Mouse (Mus musculus) megakaryocyte-erythroid progenitor cell, adult 5-6 weeks (primary cell): ENCODE results near the gene S100a3. TPM values are rescaled to one million over a fixed set of nuclear protein-coding genes. Genes with fewer than 3 reads are reported as not detected.
A peak's percentile ranks its signal among the peaks of the same experiment; 100 is the strongest.

Experiments
- ATAC-seq: replicated peaks from 2 replicates; pipeline ENCODE4 v1.8.0; 2016; ENCODE audit warnings: mild to moderate bottlenecking, inconsistent platforms; ENCODE audit not compliant: severe bottlenecking, poor library complexity, low FRiP score, low TSS enrichment
- total RNA-seq, 2 experiments: library from RNA; stranded (forward) in 1 of 2; stranded (reverse) in 1 of 2; fragments of 200-1000, 215-1000 nt in 1 of 2; fragments of >200 nt in 1 of 2; fragmentation: Nextera tagmentation in 1 of 2; gene quantifications; 2 replicates each; pipeline ENCODE4 v1.2.3; 2014 to 2017

The S100a3 gene
- not detected in 2 replicates for total RNA-seq (2014; fragmentation: Nextera tagmentation)
- total RNA-seq (2017) = not detected in 2 replicates

- no peak for ATAC-seq
Observed at GRCm38 (mm10) chr3:90560008-90560628, at the start of gene S100a3. Gene S100a3 (plus strand): TSS chr3:90560578.

DNA sequence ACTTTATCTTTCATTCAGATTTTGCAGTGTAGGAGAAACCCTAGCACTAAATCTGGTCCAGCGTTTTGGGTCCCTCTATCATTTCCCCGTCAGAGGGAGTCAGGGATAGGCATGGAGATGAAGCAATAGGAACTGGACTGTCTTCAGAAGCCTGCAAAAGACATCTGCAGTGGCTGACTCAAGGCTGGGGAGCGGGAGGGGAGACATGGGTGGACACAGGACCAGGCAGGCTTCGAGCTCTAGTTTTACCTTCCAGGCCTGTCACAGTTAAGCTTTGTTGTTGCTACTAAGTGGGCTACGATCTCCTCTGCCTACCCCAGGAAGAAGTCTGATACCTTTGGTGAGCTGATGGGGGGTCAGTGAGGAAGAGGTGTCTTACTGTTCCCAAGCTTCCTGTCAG, 48.1 kb upstream of the S100a3 start:
- ATAC-seq = no peak

DNA sequence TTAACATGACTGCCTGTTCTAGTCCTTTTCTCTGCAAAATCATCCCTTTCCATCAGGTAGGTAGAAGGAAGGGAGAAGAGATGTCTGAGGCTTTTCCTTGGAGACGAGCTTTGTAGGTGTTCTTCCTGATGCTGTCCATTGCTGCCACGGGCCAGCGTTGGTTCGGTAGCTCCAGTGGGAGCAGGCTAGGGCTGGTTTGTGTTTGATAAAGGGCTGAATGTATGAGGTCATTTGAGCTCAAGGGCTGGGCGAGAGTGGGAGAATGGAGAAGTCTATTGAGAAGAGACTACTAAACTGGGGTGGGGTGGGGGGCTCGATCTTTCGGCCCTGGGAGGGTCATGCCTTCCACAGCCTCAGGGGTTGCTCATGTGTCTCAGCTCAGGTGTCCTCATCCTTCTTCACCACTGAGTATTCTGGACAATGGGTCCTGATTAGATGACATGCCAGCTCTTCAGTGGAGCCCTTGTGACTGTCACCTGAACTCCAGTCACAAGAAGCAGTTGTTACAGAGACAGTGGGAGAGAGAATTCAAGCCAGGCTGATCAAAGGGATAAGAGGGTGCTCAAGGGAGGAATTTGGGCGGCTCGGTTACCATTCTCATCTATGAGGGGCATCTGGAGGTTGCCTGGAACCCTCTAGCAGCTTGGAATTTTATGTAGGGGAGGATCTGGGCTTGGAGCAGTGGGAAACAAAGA, 47.3 kb upstream of the S100a3 start:
- ATAC-seq = no peak

- peak; percentile 61 for ATAC-seq
Observed at GRCm38 (mm10) chr3:90513796-90514590, 46.4 kb upstream of the S100a3 start, which contains the start of the genes S100a1 and S100a13. Gene S100a1 (minus strand): TSS chr3:90514392. Gene S100a13 (plus strand): TSS chr3:90514435.

DNA sequence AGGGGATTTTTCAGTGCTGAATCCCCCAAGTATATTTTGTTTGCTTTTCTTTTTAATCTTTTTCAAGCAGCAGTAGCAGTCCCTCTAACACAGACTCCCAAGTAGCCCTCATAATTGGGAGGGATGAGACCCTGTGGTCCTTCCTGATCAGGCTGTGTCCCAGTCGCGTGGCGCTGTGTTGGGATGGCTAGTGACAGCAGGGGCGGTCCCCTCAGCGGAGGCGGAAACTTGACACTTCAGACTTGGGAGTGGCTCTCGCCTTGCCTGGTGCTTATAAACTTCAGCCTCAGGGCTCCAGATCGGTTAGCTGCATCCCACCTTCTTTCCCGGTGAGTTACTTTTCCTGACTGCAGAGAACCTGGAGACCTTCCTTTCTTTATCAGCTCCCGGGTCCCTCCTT, 45.7 kb upstream of the S100a3 start:
- peak; percentile 83 for ATAC-seq

DNA sequence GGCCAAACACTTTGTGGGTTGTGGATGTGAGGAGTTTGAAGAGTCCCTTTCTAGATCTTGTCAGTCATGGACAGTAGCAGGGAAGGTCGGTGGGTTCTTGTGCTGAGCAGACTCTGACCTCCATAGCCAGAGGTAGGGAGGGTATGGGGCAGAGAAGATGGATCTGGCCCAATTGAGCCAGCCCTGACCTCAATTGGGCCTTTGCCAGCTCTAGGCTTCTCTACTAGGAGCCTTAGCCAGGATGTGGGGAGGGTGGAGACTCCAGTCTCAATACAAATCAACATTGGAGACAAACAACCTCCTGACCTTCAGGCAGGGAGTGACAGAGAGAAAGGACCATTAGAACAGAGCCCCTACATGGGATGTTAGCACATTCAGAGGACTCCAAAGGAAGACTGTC, 45.1 kb upstream of the S100a3 start:
- ATAC-seq = no peak

GRCm38 (mm10) chr3:90515789-90516188, 44.6 kb upstream of the S100a3 start:
- no peak for ATAC-seq

GRCm38 (mm10) chr3:90517711-90518110, 42.7 kb upstream of the S100a3 start:
- ATAC-seq = no peak

DNA sequence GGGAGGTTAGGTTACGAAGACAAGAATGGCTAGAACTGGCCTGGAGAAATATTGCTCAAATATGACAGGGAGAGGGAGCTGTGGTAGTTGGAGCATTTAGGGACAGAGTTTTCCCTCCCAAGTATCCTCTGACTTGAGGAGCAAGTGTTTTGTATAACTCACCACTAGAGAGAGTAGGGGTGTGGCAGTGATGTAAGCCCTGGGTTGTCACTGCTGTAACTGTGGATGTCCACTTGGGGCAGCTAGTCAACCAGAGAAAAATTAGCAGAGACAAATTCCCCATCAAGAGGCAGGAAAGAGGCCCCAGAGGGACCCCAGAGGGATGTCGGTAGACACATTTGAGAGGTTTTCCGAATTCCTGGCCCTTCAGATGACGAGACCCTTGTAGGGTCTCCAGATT, 35.0 kb upstream of the S100a3 start:
- ATAC-seq = peak; percentile 90

- no peak for ATAC-seq
Observed at GRCm38 (mm10) chr3:90526076-90526475, 34.3 kb upstream of the S100a3 start.

DNA sequence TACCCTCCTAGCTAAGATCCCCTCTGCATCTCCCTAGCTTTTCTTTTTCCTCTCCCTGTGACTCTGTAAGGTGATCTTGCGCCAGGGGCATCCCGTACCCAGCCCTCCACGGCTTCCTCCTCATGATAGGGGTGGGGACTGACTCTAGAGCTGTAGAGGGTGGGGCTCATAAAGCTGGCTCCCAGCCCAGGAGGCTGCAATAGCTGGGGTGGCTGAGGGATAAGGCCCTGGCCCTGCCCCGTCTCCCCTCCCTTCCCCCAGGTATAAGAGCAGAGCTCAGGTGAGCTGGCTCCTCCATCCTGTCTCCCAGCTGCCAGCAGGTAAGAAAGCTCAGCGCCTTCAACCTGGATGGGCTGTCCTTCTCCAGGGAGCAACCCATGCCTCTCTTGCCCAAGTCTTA, 33.8 kb upstream of the S100a3 start, which contains the start of gene S100a14:
TSS of gene S100a14 (plus strand) at position 277 of the 400 bp plus-strand sequence.
- ATAC-seq = peak; percentile 95

DNA sequence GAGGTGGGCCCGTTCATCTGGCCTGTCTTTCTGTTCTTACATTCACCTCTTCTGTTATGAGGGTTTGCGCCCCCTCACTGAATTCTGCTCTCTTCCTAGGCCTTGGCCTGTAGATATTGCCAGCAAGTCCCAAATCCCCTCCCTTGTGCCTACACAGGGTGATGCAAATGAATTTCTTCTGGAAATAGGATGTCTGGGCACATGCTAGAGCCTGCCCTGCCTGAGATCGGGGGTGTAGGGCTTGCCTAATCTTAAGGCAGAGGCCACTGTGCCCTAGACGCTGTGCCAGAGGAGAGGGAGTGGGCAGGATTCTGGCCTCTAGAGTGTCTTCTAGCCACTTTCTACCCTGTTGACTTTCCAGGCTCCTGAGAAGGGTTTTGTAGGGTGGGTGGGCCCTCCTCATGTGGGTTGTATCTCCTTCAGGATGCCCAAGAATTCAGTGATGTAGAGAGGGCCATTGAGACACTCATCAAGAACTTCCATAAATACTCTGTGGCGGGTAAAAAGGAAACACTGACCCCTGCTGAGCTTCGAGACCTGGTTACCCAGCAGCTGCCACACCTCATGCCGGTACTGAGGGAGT, 33.0 kb upstream of the S100a3 start:
- no peak for ATAC-seq

DNA sequence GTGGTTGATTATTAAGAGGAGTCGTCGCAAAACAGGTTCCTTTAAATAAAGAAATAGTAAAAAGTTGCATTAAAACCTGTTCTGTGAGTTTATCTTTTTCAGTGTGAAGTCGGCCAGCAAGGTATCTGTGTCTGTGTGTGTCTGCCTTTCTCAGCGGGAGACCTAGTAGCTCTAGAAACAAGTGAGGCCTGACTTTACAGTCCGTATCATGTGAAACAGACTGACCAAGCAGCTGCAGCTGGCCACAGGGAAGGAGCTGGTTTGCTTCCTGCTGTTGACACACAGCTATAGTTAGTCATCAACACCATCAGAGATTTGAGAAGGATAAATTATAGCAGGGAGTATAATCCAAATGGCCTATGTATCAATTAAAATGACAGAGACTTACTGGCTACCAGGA, 28.7 kb upstream of the S100a3 start:
- no peak for ATAC-seq

GRCm38 (mm10) chr3:90535446-90535845, 24.9 kb upstream of the S100a3 start:
- ATAC-seq = no peak

GRCm38 (mm10) chr3:90537141-90537904, 23.1 kb upstream of the S100a3 start, which contains the start of gene S100a16:
Gene S100a16 (plus strand): TSS chr3:90537254.
- ATAC-seq = no peak; the same call in 1 of the 2 replicates

- ATAC-seq = no peak
Observed at GRCm38 (mm10) chr3:90537905-90538296, 22.5 kb upstream of the S100a3 start.

GRCm38 (mm10) chr3:90540904-90541303, 19.5 kb upstream of the S100a3 start:
- no peak for ATAC-seq

GRCm38 (mm10) chr3:90549676-90550420, 10.5 kb upstream of the S100a3 start:
- no peak for ATAC-seq
